Mouse (Mus musculus) ovary, adult 18-20 months (tissue): ENCODE measurements around the gene Selenof.

ENCODE experiments used
- DNase-seq: peaks from one replicate; pipeline ENCODE4 v3.0.0; 2022; ENCODE audit warnings: low spot score, mixed read lengths

The Selenof gene

DNA sequence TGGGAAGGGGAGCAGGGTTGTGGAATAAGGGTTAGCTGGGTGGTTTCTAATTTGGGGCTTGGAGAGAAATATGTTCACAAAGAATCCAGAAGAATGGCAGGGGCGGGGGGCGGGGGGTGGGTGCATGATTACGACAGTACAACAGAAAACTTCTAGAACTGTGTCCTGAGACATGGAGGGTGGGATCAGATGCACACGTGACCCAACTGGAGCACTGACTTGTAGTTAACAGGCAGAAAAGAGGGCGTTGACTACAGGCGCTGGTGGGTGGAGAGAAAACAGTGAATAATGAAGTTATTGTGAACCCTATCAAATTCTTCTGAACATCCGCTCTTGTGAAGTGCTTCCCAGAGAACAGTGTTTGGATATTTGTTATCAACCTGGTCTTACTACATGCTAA, 6.2 kb upstream of the Selenof start:
- no peak for DNase-seq

GRCm38 (mm10) chr3:144565212-144565611, 4.9 kb upstream of the Selenof start:
- DNase-seq, result no peak

- no peak for DNase-seq
Observed at GRCm38 (mm10) chr3:144568861-144569361, 1.2 kb upstream of the Selenof start.

DNA sequence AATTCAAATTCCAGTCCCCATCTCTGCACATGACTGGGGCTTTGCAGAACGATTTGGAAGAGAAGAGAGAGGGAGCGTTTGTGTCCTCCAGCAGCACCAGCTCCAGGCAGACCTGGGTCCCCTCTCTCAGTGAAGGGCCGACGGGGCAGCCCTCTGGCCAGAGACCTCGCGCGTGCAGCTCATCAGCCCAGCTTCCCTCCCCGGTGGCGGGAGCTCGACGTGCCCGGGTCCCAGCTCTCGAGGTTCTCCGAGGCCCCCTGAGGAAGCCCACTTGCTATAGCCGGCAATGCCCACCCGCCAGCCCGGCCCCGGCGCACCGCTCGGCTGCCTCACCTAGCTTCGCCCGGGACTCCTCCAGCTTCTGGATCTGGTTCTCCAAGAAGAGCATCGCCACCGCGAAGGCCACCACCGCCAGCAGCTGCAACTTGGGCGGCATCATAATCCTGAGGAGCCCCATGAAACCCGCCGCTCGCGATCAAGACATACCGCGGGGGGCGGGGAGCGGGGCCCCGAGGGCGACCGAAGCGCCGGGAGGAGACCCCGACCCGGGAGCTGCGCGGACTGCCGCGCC, 618 bp upstream of the Selenof start:
- peak; percentile 37 for DNase-seq

DNA sequence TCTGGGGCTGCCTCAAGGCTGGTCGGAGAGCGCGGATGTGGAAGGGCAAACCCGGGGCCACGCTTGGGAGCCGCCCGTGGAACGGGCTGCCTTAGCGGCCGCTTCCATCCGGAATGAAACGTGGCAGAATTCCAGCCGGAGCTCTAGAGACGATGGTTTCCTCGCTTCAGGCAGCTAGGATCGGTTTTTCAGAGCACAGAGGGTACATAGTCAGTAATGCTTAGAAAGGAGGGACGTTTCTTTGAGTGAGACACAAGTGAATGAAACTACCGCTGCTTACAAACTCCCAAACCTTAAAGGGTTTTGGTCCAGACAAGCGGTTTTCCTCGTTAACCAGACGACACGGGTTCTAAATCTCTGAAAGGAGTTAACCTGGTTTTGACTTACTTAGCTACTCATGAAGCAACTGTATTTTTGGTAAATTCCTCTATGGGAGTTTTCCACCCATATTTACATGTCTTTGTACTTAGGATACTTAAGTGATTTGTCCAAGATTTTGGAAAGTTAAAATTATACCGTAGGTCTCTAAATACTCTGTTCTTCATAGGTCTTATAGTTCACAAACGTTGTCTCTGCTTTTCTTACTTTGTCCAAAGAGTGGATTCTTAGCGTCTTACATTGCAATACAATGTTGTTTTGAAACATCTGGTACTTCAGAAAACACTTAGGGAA, 848 bp downstream of the Selenof start:
- no peak for DNase-seq

DNA sequence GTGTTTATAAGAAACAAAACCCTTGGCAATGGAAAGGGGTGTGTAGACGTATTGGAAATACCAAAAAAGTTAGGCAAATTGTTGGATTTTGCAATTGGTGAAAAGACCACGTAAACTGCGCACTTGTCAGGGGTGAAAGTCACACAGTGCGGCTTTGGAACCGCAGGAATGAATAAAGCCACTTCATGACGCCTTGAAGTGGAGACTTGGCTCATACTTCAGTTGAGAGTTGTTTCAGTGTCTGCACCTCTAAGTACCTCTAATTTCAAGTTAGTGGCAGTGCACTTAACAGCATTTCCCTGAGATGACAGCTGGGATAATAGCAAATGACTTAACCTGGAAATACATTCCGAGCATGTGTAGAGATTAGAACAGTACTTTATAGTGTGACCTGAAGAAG, 4.2 kb downstream of the Selenof start:
- no peak for DNase-seq

GRCm38 (mm10) chr3:144577366-144578340, 7.5 kb downstream of the Selenof start:
- DNase-seq, result no peak

DNA sequence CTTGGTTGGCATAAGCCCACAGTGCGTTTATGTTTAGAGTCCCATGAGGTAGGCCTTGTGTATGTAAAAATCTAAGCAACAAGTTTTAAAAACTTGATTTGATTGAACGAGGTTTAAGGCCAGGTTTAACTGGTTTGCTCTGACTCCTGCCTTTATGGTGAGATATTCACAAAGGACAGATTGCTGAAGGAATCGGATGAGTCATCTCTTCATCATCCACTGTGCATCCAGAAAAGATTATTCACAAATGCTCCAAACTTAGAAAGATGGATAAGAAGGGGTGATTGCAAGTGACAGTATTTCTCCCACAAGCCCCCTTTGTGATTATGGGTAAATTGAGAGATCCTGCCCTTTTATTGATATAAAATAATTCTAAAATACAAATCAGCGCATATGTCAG, 8.8 kb downstream of the Selenof start:
- DNase-seq, result no peak

GRCm38 (mm10) chr3:144579796-144580195, 9.7 kb downstream of the Selenof start:
- no peak for DNase-seq

GRCm38 (mm10) chr3:144580281-144580680, 10.2 kb downstream of the Selenof start:
- DNase-seq, result no peak

GRCm38 (mm10) chr3:144581842-144582241, 11.7 kb downstream of the Selenof start:
- DNase-seq, result no peak

DNA sequence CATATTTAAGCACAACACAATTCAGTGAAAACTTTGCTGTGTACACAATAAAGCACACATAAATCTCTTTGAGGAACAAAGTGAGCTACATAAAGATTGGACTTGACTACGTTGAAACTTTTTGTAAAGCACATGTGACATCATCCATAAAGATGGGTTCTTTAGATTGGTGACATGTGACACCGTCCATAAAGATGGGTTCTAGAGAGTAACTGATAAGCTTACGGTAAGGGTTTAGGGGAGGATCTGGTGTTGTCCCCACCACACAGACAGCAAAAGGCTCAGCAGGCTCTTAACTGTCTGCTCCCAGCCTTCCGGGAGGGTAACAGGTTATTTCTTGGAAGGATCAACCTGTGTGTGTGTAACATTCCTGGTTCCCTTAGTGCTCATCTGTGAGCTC, 12.2 kb downstream of the Selenof start:
- no peak for DNase-seq

DNA sequence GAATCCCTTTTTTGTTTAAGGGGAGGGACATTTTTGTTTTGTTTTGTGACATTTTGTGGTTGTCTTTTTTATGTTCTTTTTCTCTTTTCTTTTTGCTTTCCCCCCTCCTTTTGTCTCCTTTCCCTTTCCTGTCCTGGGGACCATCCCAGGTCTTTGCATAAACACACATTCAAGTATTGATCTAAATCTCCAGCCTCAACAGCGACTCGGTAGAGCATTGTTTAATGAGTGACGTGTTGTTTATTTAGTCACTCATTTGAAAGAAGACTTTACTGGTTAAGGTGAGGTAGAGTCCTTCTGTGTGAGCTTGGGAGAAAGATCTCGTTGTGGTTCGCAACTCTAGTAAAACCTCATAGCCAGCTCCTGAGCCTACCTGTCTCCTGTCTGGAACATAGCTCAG, 13.7 kb downstream of the Selenof start:
- DNase-seq, result no peak

DNA sequence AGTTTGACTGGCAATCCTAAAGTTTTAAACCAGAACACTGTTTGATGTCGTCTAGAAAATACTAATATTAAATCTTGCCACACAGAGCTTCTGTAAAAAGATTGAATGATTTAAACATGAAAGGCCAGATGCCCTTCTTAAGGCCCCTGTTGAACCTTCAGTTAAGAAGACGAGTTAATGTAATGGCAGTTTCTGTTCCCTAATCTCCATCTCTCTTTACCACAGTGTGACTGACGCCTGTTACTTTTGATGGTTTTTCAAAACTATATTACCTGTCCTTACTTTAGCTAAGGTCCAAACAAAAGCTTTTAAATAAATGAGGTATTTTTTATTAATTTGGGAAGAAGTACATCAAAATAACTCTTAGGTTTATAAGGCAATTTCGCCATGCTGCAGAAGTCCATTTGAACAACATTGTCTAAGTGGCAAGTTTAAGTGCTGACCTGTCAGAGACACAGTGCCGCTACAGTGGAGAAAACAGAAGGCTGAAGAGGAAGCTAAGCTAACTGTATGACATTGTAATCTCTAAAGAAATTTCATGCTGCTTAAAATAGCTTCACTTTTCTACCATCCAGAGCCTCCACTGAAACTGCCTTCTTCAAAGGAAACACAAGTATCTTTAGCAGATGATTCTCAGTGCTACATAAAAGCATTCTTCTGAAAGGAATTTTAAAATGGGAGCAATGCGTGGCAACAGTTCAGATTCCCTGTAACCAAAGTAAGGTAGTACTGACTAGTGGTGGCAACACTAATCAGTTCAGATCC, 14.9 kb downstream of the Selenof start:
- no peak for DNase-seq

- no peak for DNase-seq
Observed at GRCm38 (mm10) chr3:144586731-144587130, 16.6 kb downstream of the Selenof start.

DNA sequence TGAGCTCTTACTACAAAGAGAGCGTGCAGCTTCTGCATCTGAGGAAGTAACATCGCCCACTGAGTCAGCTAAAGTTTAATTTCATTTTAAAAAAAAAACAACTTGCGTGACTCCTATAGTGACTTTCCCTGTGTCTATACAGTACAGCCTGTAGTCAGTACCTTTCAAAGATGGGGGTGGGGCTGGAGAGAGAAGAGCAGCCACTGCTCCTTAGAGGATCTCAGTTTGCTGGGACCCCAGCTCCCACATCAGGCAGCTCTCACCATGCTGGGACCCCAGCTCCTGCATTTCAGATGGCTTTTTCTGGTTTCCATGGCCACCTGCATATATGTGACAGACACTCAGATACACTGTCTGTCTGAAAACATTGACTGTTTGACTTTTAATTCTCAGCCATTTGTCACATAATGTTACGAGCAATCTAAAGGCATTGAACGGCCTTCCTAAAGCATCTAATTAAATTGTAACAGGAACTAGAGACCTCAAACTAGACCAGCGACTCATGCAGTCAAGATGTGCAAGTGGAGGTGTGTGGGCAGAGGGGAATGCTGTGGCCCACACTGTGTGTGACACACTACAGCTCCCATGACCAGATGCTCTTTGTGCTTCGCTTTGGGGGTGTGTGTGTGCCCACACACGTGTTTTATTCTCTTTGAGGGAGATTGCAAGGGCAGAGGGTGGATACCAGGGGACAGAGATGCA, 19.2 kb downstream of the Selenof start:
- DNase-seq, result no peak

DNA sequence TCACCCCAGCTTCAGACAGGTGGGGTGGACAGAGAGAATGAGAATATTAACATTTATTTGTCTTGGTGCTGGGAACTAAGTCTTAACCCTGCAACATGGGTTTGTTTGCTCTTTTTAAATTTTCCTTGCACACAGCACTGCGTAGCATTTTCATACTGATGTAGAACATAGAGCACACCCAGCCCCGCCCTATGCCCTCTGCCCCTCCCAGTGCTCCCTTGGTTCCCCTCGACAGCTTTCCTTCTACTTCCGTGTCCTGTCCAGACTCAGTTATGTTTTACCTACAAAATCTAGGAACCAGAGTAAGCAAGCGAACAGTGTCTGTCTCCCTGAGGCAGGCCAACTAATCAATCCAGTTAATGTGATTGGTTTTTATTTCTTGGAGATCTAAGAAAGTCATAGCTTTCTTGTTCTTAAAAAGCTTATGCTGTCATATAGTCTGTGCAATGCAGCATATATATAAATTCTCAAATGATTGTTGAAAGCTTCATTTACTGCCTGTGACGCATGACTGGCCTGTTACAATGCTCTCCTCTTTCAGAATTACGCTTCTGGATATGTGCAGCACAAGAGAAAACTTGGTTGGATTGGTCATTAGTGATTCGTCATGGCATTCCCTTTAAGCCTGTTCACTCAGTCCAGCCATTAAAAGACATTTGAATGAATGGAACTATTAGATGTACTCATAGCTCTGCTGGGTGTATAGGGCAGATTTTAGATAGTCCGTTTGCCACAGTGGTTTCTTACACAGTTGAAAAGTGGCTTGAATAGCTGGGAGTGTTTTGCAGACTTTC, 23.1 kb downstream of the Selenof start:
- no peak for DNase-seq

- no peak for DNase-seq
Observed at GRCm38 (mm10) chr3:144597121-144597520, 27.0 kb downstream of the Selenof start.

DNA sequence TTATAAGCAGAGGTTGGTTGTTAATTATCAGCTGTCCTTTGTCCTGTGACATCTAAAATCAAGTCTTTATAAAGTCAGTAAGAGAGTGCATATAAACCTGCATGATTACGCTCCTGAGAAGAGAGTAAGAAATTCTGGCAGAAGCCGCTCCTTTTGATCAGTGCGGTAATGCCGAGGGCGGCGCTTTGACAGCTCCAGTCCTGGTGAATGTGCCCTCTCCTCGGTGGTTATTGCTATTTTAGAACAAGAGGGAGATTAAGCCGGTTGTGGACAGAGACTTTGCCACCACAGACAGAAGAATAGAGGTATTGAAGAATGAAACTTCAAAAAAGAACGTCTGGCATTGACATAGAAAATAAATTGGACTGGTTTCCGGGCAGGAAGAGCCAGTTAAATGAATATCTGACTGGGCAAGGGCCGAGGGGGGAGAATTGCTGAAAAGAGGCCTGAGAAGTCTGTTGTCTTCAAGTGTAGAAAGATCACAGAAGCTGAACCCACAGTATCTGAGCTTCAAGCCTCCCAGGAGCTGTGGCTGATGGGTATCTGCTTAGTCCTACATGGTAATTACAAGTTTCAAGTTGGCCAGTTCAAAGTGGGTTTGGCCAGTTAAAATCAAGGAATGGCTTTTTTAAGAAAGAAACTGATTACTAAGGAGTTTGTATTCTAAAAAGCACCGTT, 27.8 kb downstream of the Selenof start:
- no peak for DNase-seq

DNA sequence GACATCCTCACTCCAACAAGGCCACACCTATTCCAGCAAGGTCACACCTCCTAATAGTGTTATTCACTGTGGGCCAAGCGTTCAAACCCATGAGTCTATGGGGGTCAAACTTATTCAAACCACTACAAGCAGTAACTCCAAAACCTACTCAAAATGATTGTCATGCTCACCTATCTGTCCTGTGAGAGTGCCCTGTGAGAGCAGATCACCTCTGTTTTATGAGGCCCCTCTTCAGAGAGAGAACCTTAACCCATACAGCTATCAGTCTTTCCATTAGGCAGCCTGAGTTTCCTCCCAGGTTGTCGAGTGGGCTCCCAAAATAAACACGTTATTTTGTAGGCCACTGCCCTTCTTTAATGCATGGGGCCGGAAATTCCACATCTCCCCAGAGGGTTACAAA, 32.3 kb downstream of the Selenof start:
- no peak for DNase-seq
